Comparison of ENCODE assay signal across 8 mouse cellular contexts in genomic region chr2:114853715-114854530, GRCm38 (mm10).
A peak's percentile ranks its signal among the peaks of the same experiment; 100 is the strongest.
DNase-seq lines count a peak whose midpoint lies in the region; ATAC-seq lines count a peak whose summit lies in the region.

No protein-coding gene starts in this region.

- no peaks in the 10 kb centered on the region for H3K27me3 ChIP-seq in forebrain, embryonic 14.5 days (replicated peaks; ENCODE audit: control insufficient read depth, insufficient read depth, low read length)
- H3K27me3 ChIP-seq in hindbrain, embryonic 11.5 days (ENCODE audit: control insufficient read depth, insufficient read depth, low read length) = no peaks in the 10 kb centered on the region

- DNase-seq in MN1 (ENCODE audit: low spot score) = peak; percentile 56
- DNase-seq in forebrain, embryonic 14.5 days (ENCODE audit: low spot score) = peak; percentile 93
- peak; percentile 93 for DNase-seq in hindbrain, embryonic 11.5 days (ENCODE audit: low spot score)
- DNase-seq in layer of hippocampus, adult 9-10 months (ENCODE audit: low spot score) = peak; percentile 68
- DNase-seq in lung, postnatal 14 days = peak; percentile 79
- peak; percentile 81 to 89 for DNase-seq in right cerebral cortex, adult 2 months (ENCODE audit: low spot score in 2 of 2)

- H3K4me2 ChIP-seq in forebrain, embryonic 14.5 days (ENCODE audit: low read length) = peak overlapping the region; percentile 28
- no peak overlapping the region for H3K4me2 ChIP-seq in hindbrain, embryonic 11.5 days (replicated peaks; ENCODE audit: low read depth, low read length)

- no peak overlapping the region for H3K27ac ChIP-seq in forebrain, embryonic 14.5 days (ENCODE audit: low read depth, low read length)
- H3K27ac ChIP-seq in hindbrain, embryonic 11.5 days (ENCODE audit: low read depth, low read length) = no peak overlapping the region

- H3K4me1 ChIP-seq in forebrain, embryonic 14.5 days (ENCODE audit: control insufficient read depth, insufficient read depth, low read length) = peaks cover 9% of the 10 kb centered on the region
- no peaks in the 10 kb centered on the region for H3K4me1 ChIP-seq in hindbrain, embryonic 11.5 days (replicated peaks; ENCODE audit: control insufficient read depth, insufficient read depth, low read length)

- no peaks in the 10 kb centered on the region for H3K9me3 ChIP-seq in forebrain, embryonic 14.5 days (replicated peaks; ENCODE audit: control insufficient read depth, low read length)
- H3K9me3 ChIP-seq in hindbrain, embryonic 11.5 days (ENCODE audit: control insufficient read depth, low read length) = no peaks in the 10 kb centered on the region

- no peaks in the 10 kb centered on the region for H3K36me3 ChIP-seq in forebrain, embryonic 14.5 days (ENCODE audit: control insufficient read depth, insufficient read depth, low read length)
- H3K36me3 ChIP-seq in hindbrain, embryonic 11.5 days (ENCODE audit: control insufficient read depth, insufficient read depth, low read length) = no peaks in the 10 kb centered on the region

- H3K4me3 ChIP-seq in forebrain, embryonic 14.5 days (ENCODE audit: low read depth, low read length) = no peak overlapping the region
- H3K4me3 ChIP-seq in hindbrain, embryonic 11.5 days (ENCODE audit: low read depth, low read length) = no peak overlapping the region

- peak; percentile 89 for ATAC-seq in cerebellum, adult (ENCODE audit: insufficient number of reproducible peaks, low FRiP score, low TSS enrichment)
- ATAC-seq in forebrain, embryonic 14.5 days = peak; percentile 94
- peak; percentile 86 for ATAC-seq in hindbrain, embryonic 11.5 days (ENCODE audit: low FRiP score)
- no peak for ATAC-seq in erythroblast, adult 5-6 weeks (replicated peaks; ENCODE audit: low FRiP score, poor library complexity, severe bottlenecking)

- WGBS in forebrain, embryonic 14.5 days = 14% methylated on average over 13 of the region's 13 CpGs
- 42% methylated on average over 13 of the region's 13 CpGs for WGBS in hindbrain, embryonic 11.5 days

- no peak overlapping the region for H3K9ac ChIP-seq in forebrain, embryonic 14.5 days (ENCODE audit: low read length)
- 0 out of 2 replicates have a peak overlapping the region, but pooled peaks have one; percentile 16 for H3K9ac ChIP-seq in hindbrain, embryonic 11.5 days (ENCODE audit: low read depth, low read length)
